Mouse (Mus musculus) bone marrow macrophage, adult 2 months (primary cell): ENCODE results near the gene Il15. TPM values are rescaled to one million over a fixed set of nuclear protein-coding genes. Genes with fewer than 3 reads are reported as not detected.

ENCODE experiments used
- H3K27ac ChIP-seq: 2 replicates; pipeline ENCODE4 v1.5.1; 2012; ENCODE audit warnings: low read depth, low read length; ENCODE audit not compliant: insufficient read depth
- H3K4me1 ChIP-seq: 2 replicates; pipeline ENCODE4 v1.6.1; 2012; ENCODE audit warnings: low read length; ENCODE audit not compliant: control insufficient read depth, insufficient read depth
- H3K4me3 ChIP-seq: 2 replicates; pipeline ENCODE4 v1.5.1; 2012; ENCODE audit warnings: mild to moderate bottlenecking, low read length, moderate library complexity; ENCODE audit not compliant: insufficient read depth
- CTCF ChIP-seq: IDR thresholded peaks from 2 replicates; pipeline ENCODE4 v1.5.1; 2012; ENCODE audit warnings: low read depth, mild to moderate bottlenecking, low read length, moderate library complexity
- POLR2A ChIP-seq: IDR thresholded peaks from 2 replicates; pipeline ENCODE4 v1.6.1; 2012; ENCODE audit warnings: mild to moderate bottlenecking, low read depth, low read length, borderline replicate concordance
- polyA plus RNA-seq: library from polyadenylated mRNA; stranded (reverse); fragments of >200 nt; gene quantifications from 2 replicates; pipeline ENCODE4 v1.2.4, GENCODE M21; 2012; ENCODE audit not compliant: missing spikeins, insufficient read depth, insufficient read length

Il15 gene
- 62.8 and 71.2 TPM in 2 replicates for polyA plus RNA-seq

GRCm38 (mm10) chr8:82402686-82403330 is at the start of gene Il15:
Gene Il15 (minus strand): TSS chr8:82403222.
- peaks cover 21% of the 10 kb centered on the region for H3K4me1 ChIP-seq
- peak within 1 kb of the TSS; percentile 83 for H3K27ac ChIP-seq
- H3K4me3 ChIP-seq = peak within 1 kb of the TSS; percentile 77
- peak; percentile 88; the same call in 1 of the 2 replicates for TF ChIP-seq POLR2A
- TF ChIP-seq CTCF = no peak

- H3K27ac ChIP-seq = no peak overlapping the region
- H3K4me3 ChIP-seq = no peak overlapping the region
- TF ChIP-seq POLR2A (no peak), CTCF (no peak)
- H3K4me1 ChIP-seq = no peaks in the 10 kb centered on the region
These were observed 41.9 kb upstream of the Il15 start for GRCm38 (mm10) chr8:82444897-82445296.

GRCm38 (mm10) chr8:82416587-82417340 is 13.7 kb upstream of the Il15 start:
- H3K4me3 ChIP-seq = no peak overlapping the region
- H3K27ac ChIP-seq = no peak overlapping the region
- H3K4me1 ChIP-seq = peaks cover 6% of the 10 kb centered on the region; the same call in 1 of the 2 replicates
- TF ChIP-seq CTCF = no peak
- TF ChIP-seq POLR2A = no peak

- Histone ChIP-seq H3K4me3 (no peak overlapping the region), H3K27ac (no peak overlapping the region), H3K4me1 (peaks cover 6% of the 10 kb centered on the region; the same call in 1 of the 2 replicates)
- TF ChIP-seq CTCF = no peak
These were observed 12.5 kb upstream of the Il15 start for GRCm38 (mm10) chr8:82415485-82415884.

- Histone ChIP-seq H3K4me1 (no peaks in the 10 kb centered on the region), H3K27ac (no peak overlapping the region), H3K4me3 (no peak overlapping the region)
- no peak for TF ChIP-seq CTCF
- TF ChIP-seq POLR2A = no peak
These were observed 7.1 kb upstream of the Il15 start for GRCm38 (mm10) chr8:82410135-82410534.

GRCm38 (mm10) chr8:82407060-82407459 is 4.0 kb upstream of the Il15 start:
- no peak overlapping the region for H3K4me3 ChIP-seq
- TF ChIP-seq POLR2A = no peak
- no peak for TF ChIP-seq CTCF
- peaks cover 3% of the 10 kb centered on the region for H3K4me1 ChIP-seq
- H3K27ac ChIP-seq = no peak overlapping the region

- Histone ChIP-seq H3K4me3 (no peak overlapping the region), H3K4me1 (peaks cover 10% of the 10 kb centered on the region), H3K27ac (no peak overlapping the region)
- TF ChIP-seq CTCF = no peak
- TF ChIP-seq POLR2A = no peak
These were observed 1.0 kb upstream of the Il15 start for GRCm38 (mm10) chr8:82404068-82404467.

- H3K4me1 ChIP-seq = peaks cover 21% of the 10 kb centered on the region
- H3K27ac ChIP-seq = peak overlapping the region; percentile 83
- TF ChIP-seq POLR2A (no peak), CTCF (no peak)
- H3K4me3 ChIP-seq = peak overlapping the region; percentile 77
These were observed 749 bp downstream of the Il15 start for GRCm38 (mm10) chr8:82402261-82402685.

GRCm38 (mm10) chr8:82401490-82401889 is 1.5 kb downstream of the Il15 start:
- TF ChIP-seq POLR2A = no peak
- no peak for TF ChIP-seq CTCF
- Histone ChIP-seq H3K27ac (peak overlapping the region; percentile 83), H3K4me1 (peaks cover 21% of the 10 kb centered on the region), H3K4me3 (peak overlapping the region; percentile 77)

GRCm38 (mm10) chr8:82401059-82401458 is 2.0 kb downstream of the Il15 start:
- peaks cover 21% of the 10 kb centered on the region for H3K4me1 ChIP-seq
- peak overlapping the region; percentile 77 for H3K4me3 ChIP-seq
- H3K27ac ChIP-seq = peak overlapping the region; percentile 83
- TF ChIP-seq CTCF (no peak), POLR2A (no peak)
